Mouse (Mus musculus) hindbrain, embryonic 14.5 days (tissue): ENCODE results near the gene 1700067P10Rik. TPM values are rescaled to one million over a fixed set of nuclear protein-coding genes. Genes with fewer than 3 reads are reported as not detected.

ENCODE experiments used
- ATAC-seq: fragments of 200-750 bp; cut with Nextera tagmentation; 2 replicates; pipeline ENCODE4 v1.8.0; 2017; ENCODE audit warnings: moderate number of reproducible peaks, mild to moderate bottlenecking, moderate TSS enrichment, moderate library complexity; ENCODE audit not compliant: low FRiP score
- DNase-seq: peaks from one replicate; pipeline ENCODE4 v3.0.0-alpha.2; 2015; ENCODE audit warnings: low spot score
- H3K27ac ChIP-seq: fragments of 300-500 bp; sonication (generic); 2 replicates; pipeline ENCODE4 v1.5.1; 2014; ENCODE audit warnings: mild to moderate bottlenecking, moderate library complexity
- H3K27me3 ChIP-seq: fragments of 300-500 bp; sonication (generic); 2 replicates; pipeline ENCODE4 v1.6.1; 2014; ENCODE audit warnings: mild to moderate bottlenecking, low read length, mixed read lengths; ENCODE audit not compliant: control insufficient read depth, insufficient read depth
- H3K36me3 ChIP-seq: fragments of 300-500 bp; sonication (generic); replicated peaks from 2 replicates; pipeline ENCODE4 v1.6.1; 2014; ENCODE audit not compliant: control insufficient read depth, insufficient read depth
- H3K4me1 ChIP-seq: fragments of 300-500 bp; sonication (generic); replicated peaks from 2 replicates; pipeline ENCODE4 v1.6.1; 2014; ENCODE audit warnings: antibody characterized with exemption, low read length, mixed read lengths; ENCODE audit not compliant: control insufficient read depth, insufficient read depth
- H3K4me2 ChIP-seq: fragments of 300-500 bp; sonication (generic); replicated peaks from 2 replicates; pipeline ENCODE4 v1.6.1; 2014; ENCODE audit warnings: mild to moderate bottlenecking, moderate library complexity
- H3K4me3 ChIP-seq: fragments of 300-500 bp; sonication (generic); replicated peaks from 2 replicates; pipeline ENCODE4 v1.5.1; 2014; ENCODE audit warnings: mild to moderate bottlenecking, low read length
- H3K9ac ChIP-seq: fragments of 300-500 bp; sonication (generic); 2 replicates; pipeline ENCODE4 v1.6.1; 2014
- H3K9me3 ChIP-seq: fragments of 300-500 bp; sonication (generic); 2 replicates; pipeline ENCODE4 v1.6.1; 2016; ENCODE audit warnings: low read length; ENCODE audit not compliant: control insufficient read depth
- WGBS: fragments of 180-500 bp; shearing (Covaris S2); extraction: QIAGEN DNeasy Blood & Tissue Kit; methylation state at CpG from one replicate; pipeline ENCODE4 v1.1.7; 2014; 5-methylcytosine and 5-hydroxymethylcytosine counted together
- polyA plus RNA-seq: library from polyadenylated mRNA; unstranded; fragments of >200 nt; fragmentation: Nextera tagmentation; extraction: Ambion mirVana; gene quantifications from 2 replicates; pipeline ENCODE4 v1.2.1, GENCODE M21; 2014

1700067P10Rik gene
- polyA plus RNA-seq, 1 experiment from 2014 or later, result not detected

DNA sequence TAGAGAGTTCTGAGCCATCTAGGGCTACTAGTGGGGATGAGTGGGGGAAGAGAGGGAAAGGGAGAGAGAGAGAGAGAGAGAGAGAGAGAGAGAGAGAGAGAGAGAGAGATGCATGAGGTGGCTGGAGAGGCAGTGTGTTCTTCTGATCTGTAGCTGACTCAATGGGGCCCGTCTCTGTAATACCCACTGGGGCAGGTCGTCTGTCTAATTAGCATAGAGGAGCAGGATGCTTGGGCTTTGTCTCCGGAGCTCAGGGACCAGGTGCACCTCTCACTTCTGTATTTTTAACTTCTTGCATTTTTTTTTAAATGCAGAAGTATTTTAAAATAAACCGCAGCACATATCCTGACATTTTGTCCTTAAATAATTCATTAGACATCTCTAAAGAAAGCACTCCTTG lies 18.2 kb downstream of the 1700067P10Rik start:
- ATAC-seq, result no peak
- no peak overlapping the region for H3K4me3 ChIP-seq
- 36% methylated on average over 4 of the region's 4 CpGs for WGBS

GRCm38 (mm10) chr17:48107862-48108261 lies 18.7 kb downstream of the 1700067P10Rik start:
- DNase-seq (no peak), ATAC-seq (no peak)
- WGBS, result 47% methylated on average over 6 of the region's 6 CpGs

More for the DNA sequence above, 18.2 kb downstream of the 1700067P10Rik start:
- H3K27me3 ChIP-seq, result no peaks in the 10 kb centered on the region
- no peak overlapping the region for H3K9ac ChIP-seq
- no peaks in the 10 kb centered on the region for H3K9me3 ChIP-seq
- no peaks in the 10 kb centered on the region for H3K36me3 ChIP-seq
- DNase-seq, result no peak
- H3K4me1 ChIP-seq, result no peaks in the 10 kb centered on the region
- no peak overlapping the region for H3K27ac ChIP-seq
- no peak overlapping the region for H3K4me2 ChIP-seq

DNA sequence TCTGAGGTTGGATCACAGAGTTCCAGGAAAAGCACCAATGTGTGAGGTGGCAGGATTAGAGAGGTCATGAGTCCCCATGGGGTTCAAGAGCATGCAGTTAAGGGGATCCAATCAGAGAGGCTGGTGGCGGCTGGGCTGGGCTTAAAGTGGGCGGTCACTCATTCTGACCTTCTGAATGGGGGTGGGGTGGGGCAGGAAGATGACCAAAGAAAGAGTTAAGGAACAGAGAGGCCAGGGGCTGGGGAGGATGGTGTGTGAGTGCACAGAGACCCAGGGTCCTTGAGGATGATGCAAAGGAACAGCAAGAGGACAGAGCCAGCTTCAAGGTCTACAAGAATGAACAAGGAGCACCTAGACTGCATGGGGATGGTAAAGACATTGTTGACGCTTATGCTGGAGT lies 19.4 kb downstream of the 1700067P10Rik start:
- H3K4me2 ChIP-seq, result no peak overlapping the region
- no peak for ATAC-seq
- WGBS, result 76% methylated on average over 3 of the region's 3 CpGs
- H3K4me1 ChIP-seq, result no peaks in the 10 kb centered on the region
- H3K27ac ChIP-seq, result no peak overlapping the region
- H3K9ac ChIP-seq, result no peak overlapping the region
- H3K36me3 ChIP-seq, result no peaks in the 10 kb centered on the region
- H3K9me3 ChIP-seq, result 0 out of 2 replicates have a peak, but pooled peaks cover under 1% of the 10 kb centered on the region
- no peak overlapping the region for H3K4me3 ChIP-seq
- no peak for DNase-seq
- no peaks in the 10 kb centered on the region for H3K27me3 ChIP-seq

More at GRCm38 (mm10) chr17:48107862-48108261, 18.7 kb downstream of the 1700067P10Rik start:
- Histone ChIP-seq H3K4me1 (no peaks in the 10 kb centered on the region), H3K4me2 (no peak overlapping the region), H3K27me3 (no peaks in the 10 kb centered on the region), H3K9ac (no peak overlapping the region), H3K9me3 (no peaks in the 10 kb centered on the region), H3K36me3 (no peaks in the 10 kb centered on the region), H3K27ac (no peak overlapping the region), H3K4me3 (no peak overlapping the region)

GRCm38 (mm10) chr17:48110547-48111287 lies 21.6 kb downstream of the 1700067P10Rik start:
- Histone ChIP-seq H3K4me3 (no peak overlapping the region), H3K27ac (no peak overlapping the region), H3K4me2 (no peak overlapping the region), H3K4me1 (no peaks in the 10 kb centered on the region), H3K36me3 (no peaks in the 10 kb centered on the region), H3K27me3 (no peaks in the 10 kb centered on the region), H3K9ac (no peak overlapping the region), H3K9me3 (0 out of 2 replicates have a peak, but pooled peaks cover 5% of the 10 kb centered on the region)
- no peak for ATAC-seq
- WGBS, result 49% methylated on average over 8 of the region's 8 CpGs
- no peak for DNase-seq

GRCm38 (mm10) chr17:48118570-48118969 lies 29.5 kb downstream of the 1700067P10Rik start:
- Histone ChIP-seq H3K27me3 (no peaks in the 10 kb centered on the region), H3K27ac (no peak overlapping the region), H3K9ac (no peak overlapping the region), H3K4me3 (no peak overlapping the region), H3K9me3 (0 out of 2 replicates have a peak, but pooled peaks cover 4% of the 10 kb centered on the region), H3K4me1 (no peaks in the 10 kb centered on the region), H3K4me2 (no peak overlapping the region), H3K36me3 (no peaks in the 10 kb centered on the region)
- ATAC-seq, result no peak
- 76% methylated on average over 1 of the region's 1 CpGs for WGBS
- no peak for DNase-seq

DNA sequence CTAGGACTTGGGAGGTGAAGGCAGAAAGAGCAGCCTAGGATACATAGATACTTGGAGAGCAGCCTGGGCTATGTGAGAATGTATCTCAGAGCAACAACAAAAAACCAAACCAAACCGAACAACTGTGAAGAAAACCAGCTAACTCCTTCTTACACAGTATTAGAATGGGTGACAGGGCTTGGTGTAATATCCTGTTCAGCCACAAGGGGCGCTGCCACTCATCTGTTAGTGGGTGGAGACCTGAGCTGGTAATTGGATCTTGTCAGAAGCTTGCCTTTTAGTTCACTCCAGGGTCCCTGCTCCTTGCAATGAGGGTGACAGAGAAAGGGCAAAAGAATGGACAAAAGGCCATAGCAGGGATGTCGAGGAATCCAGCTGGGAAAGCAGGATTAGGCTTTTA lies 30.5 kb downstream of the 1700067P10Rik start:
- no peak overlapping the region for H3K27ac ChIP-seq
- no peaks in the 10 kb centered on the region for H3K27me3 ChIP-seq
- H3K36me3 ChIP-seq, result no peaks in the 10 kb centered on the region
- DNase-seq (peak; percentile 85), ATAC-seq (no peak)
- no peak overlapping the region for H3K9ac ChIP-seq
- no peaks in the 10 kb centered on the region for H3K4me1 ChIP-seq
- H3K4me2 ChIP-seq, result no peak overlapping the region
- no peaks in the 10 kb centered on the region for H3K9me3 ChIP-seq
- 28% methylated on average over 3 of the region's 3 CpGs for WGBS
- H3K4me3 ChIP-seq, result no peak overlapping the region

GRCm38 (mm10) chr17:48120456-48120855 lies 31.3 kb downstream of the 1700067P10Rik start:
- Histone ChIP-seq H3K27ac (no peak overlapping the region), H3K4me1 (no peaks in the 10 kb centered on the region), H3K36me3 (no peaks in the 10 kb centered on the region), H3K4me3 (no peak overlapping the region), H3K9ac (no peak overlapping the region), H3K4me2 (no peak overlapping the region), H3K9me3 (no peaks in the 10 kb centered on the region), H3K27me3 (no peaks in the 10 kb centered on the region)
- no peak for DNase-seq
- no peak for ATAC-seq
- 94% methylated on average over 20 of the region's 20 CpGs for WGBS

DNA sequence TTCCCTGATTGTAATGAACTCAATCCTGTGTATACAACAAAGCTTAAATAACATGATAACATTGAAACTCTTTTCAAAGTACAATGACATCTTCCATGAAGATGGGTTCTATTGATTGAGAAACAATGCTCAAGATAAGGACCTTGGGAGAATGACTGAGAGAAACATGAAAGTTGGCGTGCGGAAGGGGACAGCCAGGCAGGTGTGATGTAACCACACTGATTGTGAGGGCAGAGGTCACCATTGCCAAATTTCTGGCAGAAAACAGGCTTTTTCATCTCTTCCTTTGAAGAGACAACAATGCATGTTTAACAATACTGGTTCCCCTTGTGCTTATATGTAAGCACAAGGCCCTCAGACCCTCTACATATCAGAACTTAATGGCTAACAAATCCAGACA lies 43.7 kb downstream of the 1700067P10Rik start:
- 91% methylated on average over 2 of the region's 2 CpGs for WGBS
- H3K9ac ChIP-seq, result no peak overlapping the region
- no peak overlapping the region for H3K4me3 ChIP-seq
- no peaks in the 10 kb centered on the region for H3K36me3 ChIP-seq
- no peak for ATAC-seq
- no peak overlapping the region for H3K27ac ChIP-seq
- no peaks in the 10 kb centered on the region for H3K9me3 ChIP-seq
- no peaks in the 10 kb centered on the region for H3K27me3 ChIP-seq
- no peak for DNase-seq
- H3K4me1 ChIP-seq, result no peaks in the 10 kb centered on the region
- H3K4me2 ChIP-seq, result no peak overlapping the region
